Mouse (Mus musculus): ENCODE results near the gene Mroh8.

Gene Mroh8

DNA sequence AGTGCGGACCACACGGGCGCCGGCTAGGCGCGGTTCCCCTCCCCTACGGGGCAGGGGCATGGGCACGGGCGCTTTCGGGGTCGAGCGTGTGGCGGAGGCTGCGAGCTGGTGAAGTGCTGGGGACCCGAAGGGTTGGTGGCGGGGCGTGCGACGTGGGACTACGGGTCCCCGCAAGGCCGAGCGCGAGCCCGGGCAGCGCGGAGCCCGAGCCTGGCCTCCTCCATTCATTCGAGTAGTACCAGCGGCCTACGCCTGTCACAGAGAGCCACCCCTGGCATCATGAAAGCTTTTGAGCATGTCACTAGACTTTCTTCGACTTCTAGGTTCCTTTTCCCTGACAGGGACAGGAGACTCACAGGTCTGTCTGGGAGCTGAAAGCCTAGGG, at the start of gene Mroh8:
TSS of gene Mroh8 (minus strand) at position 134 of the 385 bp plus-strand sequence.
- no peak for DNase-seq

DNA sequence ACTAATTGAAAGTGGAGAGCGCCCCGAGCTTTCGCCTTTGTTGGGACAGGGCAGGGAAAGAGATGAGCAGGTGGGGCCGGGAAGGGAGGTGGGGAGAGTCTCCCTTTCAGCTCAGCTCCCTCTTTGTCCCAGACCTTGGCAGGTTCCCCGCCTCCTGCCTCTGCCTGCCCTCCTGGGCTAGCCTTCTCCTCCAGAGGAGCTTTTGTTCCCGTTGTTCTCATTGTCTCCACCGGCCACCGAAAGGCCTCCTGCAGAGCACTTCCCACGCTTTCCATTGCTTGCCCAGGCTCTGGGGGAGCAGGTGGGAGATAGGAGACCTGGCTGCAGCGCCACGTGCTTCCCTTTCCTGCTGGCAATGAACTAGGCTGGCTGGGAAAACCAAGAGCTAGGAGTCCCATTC, 49.2 kb upstream of the Mroh8 start:
- no peak for DNase-seq

DNA sequence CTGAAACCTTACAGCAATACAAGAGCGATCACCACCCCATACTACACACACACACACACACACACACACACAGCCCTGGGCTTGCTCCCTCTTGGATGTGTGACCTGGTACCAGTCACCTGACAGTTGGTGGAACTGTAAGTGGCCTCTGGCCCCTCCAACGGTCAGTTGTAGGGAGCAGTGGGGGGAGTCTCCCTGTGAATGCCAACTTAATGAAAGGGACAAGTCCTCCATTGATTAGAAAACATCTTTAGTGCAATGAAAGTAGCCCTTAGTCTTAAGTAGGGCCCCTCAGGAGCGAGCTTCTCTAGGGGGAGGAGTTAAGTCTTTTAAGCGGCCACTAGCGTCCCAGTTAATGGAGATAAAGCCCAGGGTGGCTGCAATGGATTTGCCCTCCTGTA, 48.8 kb upstream of the Mroh8 start:
- no peak for DNase-seq

- DNase-seq = no peak
Observed at GRCm38 (mm10) chr2:157325238-157325637, 45.9 kb upstream of the Mroh8 start.

- no peak for DNase-seq
Observed at GRCm38 (mm10) chr2:157322029-157322766, 42.8 kb upstream of the Mroh8 start.

GRCm38 (mm10) chr2:157320886-157321285, 41.5 kb upstream of the Mroh8 start:
- DNase-seq = no peak

DNA sequence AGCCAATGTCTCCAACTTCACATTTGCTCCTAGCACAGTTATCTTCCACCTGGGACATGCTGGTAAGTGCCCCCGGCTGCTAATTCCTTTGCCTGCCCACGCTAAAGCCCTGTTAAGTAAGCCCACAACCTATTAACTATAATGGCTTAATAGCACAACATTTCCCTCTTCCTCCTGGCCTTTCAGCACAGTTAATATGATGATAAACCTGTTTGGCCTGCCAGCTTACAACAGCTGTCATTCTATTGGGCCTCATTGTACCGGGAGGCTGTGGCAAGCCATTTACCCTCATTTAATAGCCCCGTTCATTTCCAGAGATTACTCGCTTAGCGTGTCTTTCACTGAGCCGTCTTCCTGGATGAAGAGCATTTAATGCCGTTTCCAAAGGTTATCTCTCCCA, 40.8 kb upstream of the Mroh8 start:
- no peak for DNase-seq

- peak; percentile 55 for DNase-seq
Observed at GRCm38 (mm10) chr2:157317220-157317619, 37.9 kb upstream of the Mroh8 start.

DNA sequence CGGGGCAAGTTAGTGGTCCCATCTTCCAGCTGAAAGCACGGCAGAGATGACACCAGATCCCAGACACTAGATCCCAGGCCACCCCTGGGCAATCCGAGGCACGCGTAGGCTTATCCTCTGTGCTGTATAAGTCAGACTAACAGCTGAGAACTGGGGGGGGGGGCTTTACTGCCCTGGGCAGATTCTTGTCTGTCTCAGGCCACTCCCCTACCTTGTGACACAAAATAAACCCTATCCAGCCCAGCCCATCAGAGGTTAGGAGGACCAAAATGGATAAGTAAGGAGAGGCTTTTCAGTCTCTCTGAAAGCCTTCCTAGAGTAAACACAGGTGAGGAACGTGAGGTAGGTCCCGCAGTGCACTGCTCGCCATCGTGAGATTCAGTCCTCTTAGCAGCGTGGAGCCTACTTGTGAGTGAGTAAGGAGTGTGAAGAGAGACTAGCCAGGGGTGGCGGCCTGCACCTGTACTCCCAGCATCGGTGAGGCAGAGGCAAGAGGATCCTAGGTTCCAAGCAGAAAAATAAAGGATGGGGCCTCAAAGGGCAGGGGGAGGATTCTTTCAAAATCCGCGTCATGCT, 37.1 kb upstream of the Mroh8 start:
- no peak for DNase-seq

DNA sequence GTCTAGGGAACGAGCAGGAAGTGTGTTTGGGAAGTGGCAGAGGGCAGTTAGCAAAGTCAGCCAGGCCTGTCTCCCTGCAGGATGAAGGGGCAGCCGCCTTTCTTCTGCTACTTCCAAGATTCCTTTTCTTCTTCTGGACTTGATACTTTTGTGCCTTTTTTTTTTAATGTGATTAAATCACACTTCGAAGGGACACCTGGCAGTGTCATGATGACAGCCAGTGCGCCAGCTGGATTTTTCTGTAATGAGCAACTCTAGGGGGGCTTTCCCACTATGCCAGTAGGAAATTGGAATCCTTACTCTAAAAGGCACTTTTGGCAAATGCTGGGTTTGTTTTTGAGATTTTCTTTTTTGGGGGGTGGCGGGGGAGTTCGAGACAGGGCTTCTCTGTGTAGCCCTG, 36.1 kb upstream of the Mroh8 start:
- no peak for DNase-seq

GRCm38 (mm10) chr2:157314310-157314709, 35.0 kb upstream of the Mroh8 start:
- DNase-seq = no peak

DNA sequence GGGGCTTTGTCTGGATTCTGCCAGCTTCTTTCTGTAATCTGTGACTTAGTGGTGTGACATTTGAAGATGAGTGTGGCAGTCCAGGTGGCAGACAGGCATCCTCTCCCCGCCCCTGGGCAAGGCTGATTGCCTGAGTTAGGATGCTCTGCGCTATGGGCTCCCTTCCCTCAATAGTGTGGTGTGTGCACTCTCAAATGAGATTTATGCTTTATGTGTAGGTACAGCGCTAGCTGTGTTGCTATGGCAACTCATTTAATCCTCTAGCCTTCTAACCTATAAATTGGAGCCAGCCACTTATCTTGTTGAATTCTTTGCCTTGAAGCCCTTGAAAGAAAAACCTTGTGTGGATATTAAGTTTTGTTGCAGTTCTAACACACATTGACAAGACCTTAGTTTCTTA, 34.4 kb upstream of the Mroh8 start:
- DNase-seq = no peak

- DNase-seq = no peak
Observed at GRCm38 (mm10) chr2:157310963-157311637, 31.8 kb upstream of the Mroh8 start.

- no peak for DNase-seq
Observed at GRCm38 (mm10) chr2:157309611-157310010, 30.3 kb upstream of the Mroh8 start.

GRCm38 (mm10) chr2:157308273-157308917, 29.0 kb upstream of the Mroh8 start:
- DNase-seq = no peak

- peak; percentile 70 for DNase-seq
Observed at GRCm38 (mm10) chr2:157307715-157308265, 28.4 kb upstream of the Mroh8 start.

GRCm38 (mm10) chr2:157306091-157307032, 27.0 kb upstream of the Mroh8 start:
- peak; percentile 51 for DNase-seq

- no peak for DNase-seq
Observed at GRCm38 (mm10) chr2:157303096-157303495, 23.7 kb upstream of the Mroh8 start.

DNA sequence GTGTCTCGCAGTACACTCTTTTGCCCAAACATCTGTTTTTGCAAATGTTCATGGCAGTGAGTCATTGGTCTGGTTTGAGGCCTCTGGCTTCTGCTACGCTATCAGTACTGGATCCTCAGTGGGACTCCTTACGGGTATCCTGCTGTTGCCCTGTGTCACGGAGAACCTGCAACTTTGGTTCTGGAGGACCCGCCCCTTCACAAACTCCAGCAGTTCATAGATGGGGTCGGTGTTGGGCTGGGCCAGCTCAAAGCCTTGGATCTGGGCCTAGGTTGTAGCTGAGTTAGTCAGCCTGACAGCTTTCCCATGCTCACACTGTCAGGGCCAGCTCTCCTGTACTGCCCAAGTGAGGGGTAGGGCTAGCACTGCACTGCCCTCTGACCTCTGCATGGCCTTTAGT, 20.7 kb upstream of the Mroh8 start:
- DNase-seq = no peak

- no peak for DNase-seq
Observed at GRCm38 (mm10) chr2:157296105-157296689, 16.8 kb upstream of the Mroh8 start.

DNA sequence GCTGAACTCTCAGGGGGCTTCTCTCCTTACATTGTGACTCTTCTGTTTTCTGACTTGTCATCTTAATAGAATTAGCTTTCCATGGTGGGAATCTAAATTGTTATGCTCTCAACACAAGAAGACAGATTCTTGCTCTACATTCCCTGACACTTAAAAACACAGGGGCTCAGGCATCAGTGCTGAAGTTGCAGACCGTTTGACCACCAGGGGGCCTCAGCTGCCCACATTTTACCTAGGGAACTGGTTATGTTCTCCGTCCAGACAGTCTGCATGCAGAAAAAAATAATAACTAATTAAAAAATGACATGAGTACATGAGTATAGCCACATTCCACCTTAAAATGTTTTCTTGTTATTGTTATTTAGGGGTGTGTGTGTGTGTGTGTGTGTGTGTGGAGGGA, 12.7 kb upstream of the Mroh8 start:
- peak; percentile 88 for DNase-seq

GRCm38 (mm10) chr2:157288996-157289395, 9.6 kb upstream of the Mroh8 start:
- DNase-seq = no peak

Data from lung, postnatal 36 days (tissue).